Mouse (Mus musculus) adrenal gland, postnatal 36 days (tissue): ENCODE data around the gene Ech1. TPM values are rescaled to one million over a fixed set of nuclear protein-coding genes. Genes with fewer than 3 reads are reported as not detected.
A peak's percentile ranks its signal among the peaks of the same experiment; 100 is the strongest.

Experiments used
- DNase-seq, 2 experiments: peaks; one replicate each; pipeline ENCODE4 v3.0.0; 2021; ENCODE audit warnings: mixed read lengths in 1 of 2
- total RNA-seq, 2 experiments: library from RNA; stranded (reverse); gene quantifications; 2 replicates each; pipeline ENCODE4 v1.2.3; 2021

Ech1 gene
- total RNA-seq, 2 experiments from 2014 or later: 543 to 577 TPM

- no peak for DNase-seq
Measured at GRCm38 (mm10) chr7:28802846-28803588, 22.0 kb upstream of the Ech1 start.

- no peak for DNase-seq
Measured at GRCm38 (mm10) chr7:28803756-28804155, 21.3 kb upstream of the Ech1 start.

- DNase-seq: no peak
Measured at GRCm38 (mm10) chr7:28806869-28807268, 18.1 kb upstream of the Ech1 start.

- DNase-seq: peak; percentile 69 to 75
Measured at GRCm38 (mm10) chr7:28807641-28808220, 17.3 kb upstream of the Ech1 start.

- DNase-seq: peak; percentile 71 to 81
Measured at GRCm38 (mm10) chr7:28808221-28808941, 16.6 kb upstream of the Ech1 start, which contains the start of gene Hnrnpl. Hnrnpl (plus strand) TSS chr7:28808541.

- peak; percentile 97 to 99 for DNase-seq
Measured at GRCm38 (mm10) chr7:28808957-28809393, 16.0 kb upstream of the Ech1 start.

GRCm38 (mm10) chr7:28809401-28810089 is 15.5 kb upstream of the Ech1 start:
- peak; percentile 74 to 79 for DNase-seq

GRCm38 (mm10) chr7:28810107-28811066 is 14.6 kb upstream of the Ech1 start:
- DNase-seq: peak; percentile 98 to 99

GRCm38 (mm10) chr7:28811228-28811627 is 13.8 kb upstream of the Ech1 start:
- peak; percentile 95 to 97 for DNase-seq

GRCm38 (mm10) chr7:28811640-28812275 is 13.3 kb upstream of the Ech1 start:
- DNase-seq: no peak

GRCm38 (mm10) chr7:28812436-28812835 is 12.6 kb upstream of the Ech1 start:
- no peak for DNase-seq

GRCm38 (mm10) chr7:28812949-28813348 is 12.1 kb upstream of the Ech1 start:
- DNase-seq: no peak

GRCm38 (mm10) chr7:28814306-28815034 is 10.5 kb upstream of the Ech1 start:
- no peak for DNase-seq

- DNase-seq: no peak
Measured at GRCm38 (mm10) chr7:28815230-28815629, 9.8 kb upstream of the Ech1 start.

- DNase-seq: no peak
Measured at GRCm38 (mm10) chr7:28816201-28816600, 8.8 kb upstream of the Ech1 start.

GRCm38 (mm10) chr7:28816920-28817319 is 8.1 kb upstream of the Ech1 start:
- DNase-seq: no peak

- no peak for DNase-seq
Measured at GRCm38 (mm10) chr7:28817524-28817923, 7.5 kb upstream of the Ech1 start.

- DNase-seq: no peak
Measured at GRCm38 (mm10) chr7:28817957-28818356, 7.1 kb upstream of the Ech1 start.

- DNase-seq: no peak
Measured at GRCm38 (mm10) chr7:28818436-28818835, 6.6 kb upstream of the Ech1 start.
